Mouse (Mus musculus) heart, adult 2 months (tissue): Measurements from ENCODE around the gene Snx32.

Source experiments
- CTCF ChIP-seq: fragments of 200-600 bp; IDR thresholded peaks from 2 replicates; pipeline ENCODE4 v1.8.1; 2022; ENCODE audit warnings: antibody characterized with exemption, mild to moderate bottlenecking, moderate library complexity
- EP300 ChIP-seq: fragments of 200-500 bp; IDR thresholded peaks from 2 replicates; pipeline ENCODE4 v1.6.1; 2011; ENCODE audit warnings: low read depth, low read length, control low read depth; ENCODE audit not compliant: insufficient read depth
- POLR2A ChIP-seq: fragments of 200-500 bp; IDR thresholded peaks from 2 replicates; pipeline ENCODE4 v1.6.1; 2011; ENCODE audit warnings: mild to moderate bottlenecking, low read depth, low read length, control low read depth; ENCODE audit not compliant: insufficient read depth

- no peak for TF ChIP-seq EP300
- TF ChIP-seq POLR2A: no peak
- TF ChIP-seq CTCF: no peak
These were observed 48.4 kb upstream of the Snx32 start for GRCm38 (mm10) chr19:5558770-5559169.
